Mouse (Mus musculus) cortical plate, adult 2 months (tissue): ENCODE data around the gene Slco1a5.

Experiments
- CTCF ChIP-seq: fragments of 200-500 bp; IDR thresholded peaks from 2 replicates; pipeline ENCODE4 v1.5.1; 2011; ENCODE audit warnings: mild to moderate bottlenecking, control low read depth, low read length; ENCODE audit not compliant: insufficient read depth; ENCODE audit errors: extremely low read depth
- POLR2A ChIP-seq: fragments of 200-500 bp; IDR thresholded peaks from 2 replicates; pipeline ENCODE4 v1.6.1; 2011; ENCODE audit warnings: mild to moderate bottlenecking, low read length, control low read depth; ENCODE audit not compliant: insufficient read depth; ENCODE audit errors: extremely low read depth

DNA sequence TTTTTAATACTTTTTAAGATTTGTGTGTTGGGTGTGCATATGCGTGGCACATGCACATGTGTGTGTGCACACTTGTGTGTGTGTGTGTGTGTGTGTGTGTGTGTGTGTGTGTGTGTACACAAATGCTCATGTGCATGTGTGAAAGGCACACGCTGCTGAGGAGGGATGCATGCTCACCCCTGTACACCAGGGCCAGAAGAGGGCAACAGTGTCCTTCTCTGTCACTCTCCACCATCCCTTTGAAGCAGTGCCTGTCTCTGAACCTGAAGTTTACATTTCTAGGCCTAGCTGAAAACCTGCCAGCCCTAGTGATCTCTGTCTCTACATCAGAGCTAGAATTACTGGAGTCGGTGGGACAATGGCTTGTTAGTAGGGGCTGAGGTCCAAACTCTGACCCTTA lies 3.8 kb upstream of the Slco1a5 start:
- TF ChIP-seq POLR2A (no peak), CTCF (no peak)
